Mouse (Mus musculus) splenic B cell, adult 2 months (primary cell): ENCODE results near the gene Ythdc1.
A peak's percentile ranks its signal among the peaks of the same experiment; 100 is the strongest.
"Not testable (repeated sequence)": the region's sequence is repeated elsewhere in the genome, so short reads cannot be mapped to it uniquely, and the experiment has no call there.

ENCODE experiments used
- DNase-seq: peaks from one replicate; pipeline ENCODE4 v3.0.0-alpha.2; 2011; ENCODE audit warnings: low read depth, low spot score
- H3K27me3 ChIP-seq: 2 replicates; pipeline ENCODE4 v1.6.1; 2012; ENCODE audit warnings: mild to moderate bottlenecking, low read length, moderate library complexity, mixed read lengths; ENCODE audit not compliant: control insufficient read depth, poor library complexity, insufficient read depth, severe bottlenecking
- H3K36me3 ChIP-seq: 2 replicates; pipeline ENCODE4 v1.6.1; 2012; ENCODE audit warnings: mild to moderate bottlenecking, low read length, moderate library complexity, mixed read lengths; ENCODE audit not compliant: control insufficient read depth, poor library complexity, insufficient read depth, severe bottlenecking

Ythdc1 gene

GRCm38 (mm10) chr5:86840207-86840606 is 36.2 kb downstream of the Ythdc1 start:
- H3K27me3 ChIP-seq = no peaks in the 10 kb centered on the region
- peaks cover 8% of the 10 kb centered on the region for H3K36me3 ChIP-seq
- DNase-seq = no peak

GRCm38 (mm10) chr5:86841261-86841660 is 37.2 kb downstream of the Ythdc1 start:
- not testable (repeated sequence) for DNase-seq, H3K27me3 ChIP-seq, H3K36me3 ChIP-seq

- DNase-seq = peak; percentile 24
- H3K27me3 ChIP-seq = no peaks in the 10 kb centered on the region
- H3K36me3 ChIP-seq = no peaks in the 10 kb centered on the region
Observed at GRCm38 (mm10) chr5:86850104-86850503, 46.1 kb downstream of the Ythdc1 start.

GRCm38 (mm10) chr5:86851658-86852057 is 47.6 kb downstream of the Ythdc1 start:
- H3K27me3 ChIP-seq = no peaks in the 10 kb centered on the region
- no peak for DNase-seq
- no peaks in the 10 kb centered on the region for H3K36me3 ChIP-seq

DNA sequence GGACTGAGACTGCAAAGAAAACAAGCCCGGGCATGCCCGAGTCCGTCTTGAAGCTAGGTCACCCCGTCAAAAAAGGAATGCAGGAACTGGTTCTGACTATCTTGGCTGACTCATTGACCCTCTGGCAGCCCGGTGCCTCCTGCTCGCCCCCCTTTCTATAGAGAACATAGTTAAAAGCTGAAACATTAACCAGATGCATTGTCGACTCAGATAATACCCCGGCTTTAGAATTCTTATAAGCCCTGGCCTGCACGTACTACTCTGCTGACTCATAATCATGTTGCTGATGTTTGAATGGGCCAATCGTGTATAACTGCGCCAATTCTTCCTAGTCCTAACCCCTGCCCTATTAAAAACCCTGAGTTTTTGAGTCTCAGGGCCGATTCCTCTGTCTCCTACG is 52.5 kb downstream of the Ythdc1 start:
- H3K36me3 ChIP-seq, H3K27me3 ChIP-seq, DNase-seq: not testable (repeated sequence)

DNA sequence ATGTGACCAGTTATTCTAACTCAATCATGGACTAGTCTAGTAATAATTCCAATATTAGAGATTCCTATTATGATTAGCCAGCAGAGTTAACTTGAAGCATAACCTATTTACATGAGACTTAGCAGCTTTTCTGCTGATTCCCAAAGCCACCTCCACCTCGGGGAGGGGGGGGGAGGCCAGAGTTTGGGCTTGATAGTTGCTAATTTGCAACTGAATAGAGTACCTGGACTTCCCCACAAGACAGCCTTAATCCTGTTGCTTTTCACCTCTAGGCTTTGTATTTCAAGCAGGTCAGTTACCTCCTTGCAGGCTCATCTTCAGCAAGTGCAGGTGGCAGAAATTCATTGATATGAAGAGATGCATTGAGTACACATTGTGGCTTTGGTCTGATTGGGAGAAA is 53.7 kb downstream of the Ythdc1 start:
- Histone ChIP-seq H3K36me3 (no peaks in the 10 kb centered on the region), H3K27me3 (no peaks in the 10 kb centered on the region)
- no peak for DNase-seq

GRCm38 (mm10) chr5:86858336-86858735 is 54.3 kb downstream of the Ythdc1 start:
- no peak for DNase-seq
- Histone ChIP-seq H3K36me3 (no peaks in the 10 kb centered on the region), H3K27me3 (no peaks in the 10 kb centered on the region)

DNA sequence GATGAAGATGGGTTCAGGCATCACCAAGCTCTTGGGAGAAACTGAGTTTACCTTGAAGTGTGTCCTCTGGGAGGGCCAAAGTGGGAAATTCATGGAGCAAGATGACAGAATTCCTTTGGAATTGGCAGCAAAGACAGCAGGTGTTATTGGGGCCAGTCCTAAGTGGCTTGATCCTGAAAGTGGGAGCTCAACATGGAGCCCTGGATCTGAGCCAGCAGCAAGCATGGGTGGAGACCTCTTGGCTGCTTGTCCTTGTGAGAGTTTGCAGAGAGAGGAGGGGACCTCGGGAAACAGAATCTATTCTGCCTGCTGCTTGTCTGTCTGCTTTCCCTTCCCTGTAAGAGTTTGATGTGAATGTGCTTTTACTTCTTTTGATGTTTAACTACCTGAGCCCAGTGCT is 67.9 kb downstream of the Ythdc1 start:
- H3K27me3 ChIP-seq = no peaks in the 10 kb centered on the region

More for the DNA sequence above, 67.9 kb downstream of the Ythdc1 start:
- DNase-seq = no peak
- H3K36me3 ChIP-seq = no peaks in the 10 kb centered on the region
